Mouse (Mus musculus) midbrain, embryonic 14.5 days (tissue): ENCODE data around the gene Sv2b. TPM values are rescaled to one million over a fixed set of nuclear protein-coding genes. Genes with fewer than 3 reads are reported as not detected.

Experiments used
- ATAC-seq: fragments of 200-750 bp; cut with Nextera tagmentation; 2 replicates; pipeline ENCODE4 v1.8.0; 2017; ENCODE audit warnings: moderate number of reproducible peaks, moderate library complexity; ENCODE audit not compliant: low FRiP score, low TSS enrichment
- DNase-seq: peaks from one replicate; pipeline ENCODE4 v3.0.0-alpha.2; 2015
- H3K27ac ChIP-seq: fragments of 300-500 bp; sonication (generic); replicated peaks from 2 replicates; pipeline ENCODE4 v1.5.1; 2014; ENCODE audit warnings: mild to moderate bottlenecking, low read depth, low read length, moderate library complexity
- H3K27me3 ChIP-seq: fragments of 300-500 bp; sonication (generic); 2 replicates; pipeline ENCODE4 v1.6.1; 2014; ENCODE audit warnings: low read length, control low read depth, mixed read lengths; ENCODE audit not compliant: control insufficient read depth, insufficient read depth
- H3K36me3 ChIP-seq: fragments of 300-500 bp; sonication (generic); 2 replicates; pipeline ENCODE4 v1.6.1; 2014; ENCODE audit warnings: low read length, control low read depth; ENCODE audit not compliant: control insufficient read depth, insufficient read depth
- H3K4me1 ChIP-seq: fragments of 300-500 bp; sonication (generic); 2 replicates; pipeline ENCODE4 v1.6.1; 2014; ENCODE audit warnings: mild to moderate bottlenecking, antibody characterized with exemption, low read length, control low read depth; ENCODE audit not compliant: control insufficient read depth, insufficient read depth
- H3K4me2 ChIP-seq: fragments of 300-500 bp; sonication (generic); 2 replicates; pipeline ENCODE4 v1.6.1; 2014; ENCODE audit warnings: mild to moderate bottlenecking, low read length, moderate library complexity
- H3K4me3 ChIP-seq: fragments of 300-500 bp; sonication (generic); replicated peaks from 2 replicates; pipeline ENCODE4 v1.5.1; 2014; ENCODE audit warnings: low read depth, low read length
- H3K9ac ChIP-seq: fragments of 300-500 bp; sonication (generic); replicated peaks from 2 replicates; pipeline ENCODE4 v1.6.1; 2014; ENCODE audit warnings: mild to moderate bottlenecking, low read length, moderate library complexity
- H3K9me3 ChIP-seq: fragments of 300-500 bp; sonication (generic); 2 replicates; pipeline ENCODE4 v1.6.1; 2016; ENCODE audit warnings: low read length, control low read depth, mixed read lengths; ENCODE audit not compliant: control insufficient read depth
- WGBS: fragments of 180-500 bp; shearing (Covaris S2); extraction: QIAGEN DNeasy Blood & Tissue Kit; methylation state at CpG from one replicate; pipeline ENCODE4 v1.1.7; 2014; 5-methylcytosine and 5-hydroxymethylcytosine counted together
- polyA plus RNA-seq: library from polyadenylated mRNA; unstranded; fragments of >200 nt; fragmentation: Nextera tagmentation; extraction: Ambion mirVana; gene quantifications from 2 replicates; pipeline ENCODE4 v1.2.1, GENCODE M21; 2014

The Sv2b gene
- polyA plus RNA-seq, 1 experiment from 2014 or later, result 5.9 TPM

- Histone ChIP-seq H3K4me1 (peaks cover 9% of the 10 kb centered on the region; the same call in 1 of the 2 replicates), H3K4me3 (no peak overlapping the region), H3K9me3 (no peaks in the 10 kb centered on the region), H3K4me2 (no peak overlapping the region), H3K27me3 (no peaks in the 10 kb centered on the region), H3K27ac (no peak overlapping the region), H3K9ac (no peak overlapping the region), H3K36me3 (no peaks in the 10 kb centered on the region)
- WGBS, result 86% methylated on average over 3 of the region's 3 CpGs
- DNase-seq (no peak), ATAC-seq (no peak)
Measured at GRCm38 (mm10) chr7:75282080-75282650, 26.9 kb downstream of the Sv2b start.

- 86% methylated on average over 4 of the region's 4 CpGs for WGBS
Measured at GRCm38 (mm10) chr7:75281106-75281505, 28.0 kb downstream of the Sv2b start.

GRCm38 (mm10) chr7:75277847-75278246 is 31.2 kb downstream of the Sv2b start:
- H3K27me3 ChIP-seq, result no peaks in the 10 kb centered on the region
- DNase-seq (no peak), ATAC-seq (no peak)
- peaks cover 16% of the 10 kb centered on the region; the same call in 1 of the 2 replicates for H3K4me1 ChIP-seq
- no peak overlapping the region for H3K9ac ChIP-seq
- no peak overlapping the region for H3K4me3 ChIP-seq
- no peak overlapping the region for H3K4me2 ChIP-seq
- 9% methylated on average over 3 of the region's 3 CpGs for WGBS
- H3K27ac ChIP-seq, result no peak overlapping the region
- no peaks in the 10 kb centered on the region for H3K9me3 ChIP-seq
- no peaks in the 10 kb centered on the region for H3K36me3 ChIP-seq

More at GRCm38 (mm10) chr7:75281106-75281505, 28.0 kb downstream of the Sv2b start:
- no peak for ATAC-seq
- Histone ChIP-seq H3K4me2 (no peak overlapping the region), H3K9ac (no peak overlapping the region), H3K27ac (no peak overlapping the region), H3K9me3 (no peaks in the 10 kb centered on the region), H3K4me3 (no peak overlapping the region), H3K36me3 (no peaks in the 10 kb centered on the region), H3K27me3 (no peaks in the 10 kb centered on the region), H3K4me1 (peaks cover 13% of the 10 kb centered on the region; the same call in 1 of the 2 replicates)
- DNase-seq, result no peak

GRCm38 (mm10) chr7:75276739-75277138 is 32.3 kb downstream of the Sv2b start:
- H3K9ac ChIP-seq, result no peak overlapping the region
- no peak overlapping the region for H3K27ac ChIP-seq
- H3K4me3 ChIP-seq, result no peak overlapping the region
- DNase-seq (no peak), ATAC-seq (no peak)
- H3K4me2 ChIP-seq, result no peak overlapping the region
- peaks cover 16% of the 10 kb centered on the region; the same call in 1 of the 2 replicates for H3K4me1 ChIP-seq
- no peaks in the 10 kb centered on the region for H3K36me3 ChIP-seq
- H3K9me3 ChIP-seq, result no peaks in the 10 kb centered on the region
- H3K27me3 ChIP-seq, result no peaks in the 10 kb centered on the region

GRCm38 (mm10) chr7:75274518-75274917 is 34.5 kb downstream of the Sv2b start:
- no peak for DNase-seq
- H3K4me3 ChIP-seq, result no peak overlapping the region
- H3K9ac ChIP-seq, result no peak overlapping the region
- no peaks in the 10 kb centered on the region for H3K27me3 ChIP-seq
- 50% methylated on average over 3 of the region's 3 CpGs for whole genome bisulfite sequencing
- H3K4me2 ChIP-seq, result no peak overlapping the region
- H3K4me1 ChIP-seq, result peaks cover 16% of the 10 kb centered on the region; the same call in 1 of the 2 replicates
- ATAC-seq, result no peak
- no peaks in the 10 kb centered on the region for H3K9me3 ChIP-seq
- no peak overlapping the region for H3K27ac ChIP-seq
- H3K36me3 ChIP-seq, result no peaks in the 10 kb centered on the region

- H3K4me1 ChIP-seq, result 0 out of 2 replicates have a peak, but pooled peaks cover 13% of the 10 kb centered on the region
- WGBS, result 55% methylated on average over 2 of the region's 2 CpGs
- H3K4me3 ChIP-seq, result no peak overlapping the region
- ATAC-seq, result no peak
- no peaks in the 10 kb centered on the region for H3K36me3 ChIP-seq
- no peak overlapping the region for H3K27ac ChIP-seq
- H3K27me3 ChIP-seq, result no peaks in the 10 kb centered on the region
- no peak for DNase-seq
- no peaks in the 10 kb centered on the region for H3K9me3 ChIP-seq
- H3K4me2 ChIP-seq, result no peak overlapping the region
- no peak overlapping the region for H3K9ac ChIP-seq
Measured at GRCm38 (mm10) chr7:75273633-75274032, 35.4 kb downstream of the Sv2b start.

- Histone ChIP-seq H3K4me1 (0 out of 2 replicates have a peak, but pooled peaks cover 7% of the 10 kb centered on the region), H3K9ac (no peak overlapping the region), H3K4me2 (no peak overlapping the region), H3K9me3 (no peaks in the 10 kb centered on the region), H3K27me3 (no peaks in the 10 kb centered on the region), H3K4me3 (no peak overlapping the region), H3K36me3 (no peaks in the 10 kb centered on the region), H3K27ac (no peak overlapping the region)
- DNase-seq (no peak), ATAC-seq (no peak)
- WGBS, result 62% methylated on average over 3 of the region's 3 CpGs
Measured at GRCm38 (mm10) chr7:75271921-75272381, 37.1 kb downstream of the Sv2b start.

- WGBS, result 81% methylated on average over 3 of the region's 3 CpGs
- no peak for ATAC-seq
Measured at GRCm38 (mm10) chr7:75271306-75271705, 37.8 kb downstream of the Sv2b start.

GRCm38 (mm10) chr7:75267236-75267635 is 41.8 kb downstream of the Sv2b start:
- H3K9ac ChIP-seq, result no peak overlapping the region
- no peaks in the 10 kb centered on the region for H3K9me3 ChIP-seq
- H3K4me1 ChIP-seq, result no peaks in the 10 kb centered on the region
- H3K27ac ChIP-seq, result no peak overlapping the region
- DNase-seq (no peak), ATAC-seq (no peak)
- H3K4me2 ChIP-seq, result no peak overlapping the region
- no peaks in the 10 kb centered on the region for H3K27me3 ChIP-seq
- no peak overlapping the region for H3K4me3 ChIP-seq
- H3K36me3 ChIP-seq, result no peaks in the 10 kb centered on the region
- 68% methylated on average over 4 of the region's 4 CpGs for whole genome bisulfite sequencing

More at GRCm38 (mm10) chr7:75271306-75271705, 37.8 kb downstream of the Sv2b start:
- no peak overlapping the region for H3K9ac ChIP-seq
- no peak overlapping the region for H3K4me2 ChIP-seq
- no peaks in the 10 kb centered on the region for H3K9me3 ChIP-seq
- no peak overlapping the region for H3K4me3 ChIP-seq
- 0 out of 2 replicates have a peak, but pooled peaks cover 3% of the 10 kb centered on the region for H3K4me1 ChIP-seq
- no peaks in the 10 kb centered on the region for H3K27me3 ChIP-seq
- DNase-seq, result no peak
- no peak overlapping the region for H3K27ac ChIP-seq
- H3K36me3 ChIP-seq, result no peaks in the 10 kb centered on the region
